Mouse (Mus musculus) hindbrain, embryonic 11.5 days (tissue): ENCODE measurements around the gene Tshz2. TPM values are rescaled to one million over a fixed set of nuclear protein-coding genes. Genes with fewer than 3 reads are reported as not detected.
"Not testable (repeated sequence)": the region's sequence is repeated elsewhere in the genome, so short reads cannot be mapped to it uniquely, and the experiment has no call there.

Experiments
- ATAC-seq: fragments of 200-750 bp; cut with Nextera tagmentation; 2 replicates; pipeline ENCODE4 v1.8.0; 2017; ENCODE audit warnings: mild to moderate bottlenecking, moderate TSS enrichment, moderate library complexity; ENCODE audit not compliant: low FRiP score
- DNase-seq: peaks from one replicate; pipeline ENCODE4 v3.0.0-alpha.2; 2015; ENCODE audit warnings: low spot score
- H3K27ac ChIP-seq: fragments of 300-500 bp; sonication (generic); 2 replicates; pipeline ENCODE4 v1.5.1; 2014; ENCODE audit warnings: mild to moderate bottlenecking, low read depth, low read length
- H3K27me3 ChIP-seq: fragments of 300-500 bp; sonication (generic); 2 replicates; pipeline ENCODE4 v1.6.1; 2014; ENCODE audit warnings: mild to moderate bottlenecking, low read length, moderate library complexity, mixed read lengths; ENCODE audit not compliant: control insufficient read depth, insufficient read depth
- H3K36me3 ChIP-seq: fragments of 300-500 bp; sonication (generic); 2 replicates; pipeline ENCODE4 v1.6.1; 2014; ENCODE audit warnings: mild to moderate bottlenecking, low read length, moderate library complexity, mixed read lengths; ENCODE audit not compliant: control insufficient read depth, insufficient read depth
- H3K4me1 ChIP-seq: fragments of 300-500 bp; sonication (generic); replicated peaks from 2 replicates; pipeline ENCODE4 v1.6.1; 2014; ENCODE audit warnings: low read length, mixed read lengths; ENCODE audit not compliant: control insufficient read depth, insufficient read depth
- H3K4me2 ChIP-seq: fragments of 300-500 bp; sonication (generic); replicated peaks from 2 replicates; pipeline ENCODE4 v1.6.1; 2014; ENCODE audit warnings: mild to moderate bottlenecking, low read depth, low read length
- H3K4me3 ChIP-seq: fragments of 300-500 bp; sonication (generic); 2 replicates; pipeline ENCODE4 v1.5.1; 2014; ENCODE audit warnings: low read depth, low read length
- H3K9ac ChIP-seq: fragments of 300-500 bp; sonication (generic); 2 replicates; pipeline ENCODE4 v1.6.1; 2014; ENCODE audit warnings: low read depth, low read length
- H3K9me3 ChIP-seq: fragments of 300-500 bp; sonication (generic); 2 replicates; pipeline ENCODE4 v1.6.1; 2016; ENCODE audit warnings: low read length; ENCODE audit not compliant: control insufficient read depth
- WGBS: fragments of 180-500 bp; shearing (Covaris S2); extraction: QIAGEN DNeasy Blood & Tissue Kit; methylation state at CpG from one replicate; pipeline ENCODE4 v1.1.7; 2014; 5-methylcytosine and 5-hydroxymethylcytosine counted together
- polyA plus RNA-seq: library from polyadenylated mRNA; unstranded; fragments of >200 nt; fragmentation: Nextera tagmentation; extraction: Ambion mirVana; gene quantifications from 2 replicates; pipeline ENCODE4 v1.2.1, GENCODE M21; 2014

Tshz2 gene
- polyA plus RNA-seq, 1 experiment from 2014 or later, result 6.4 TPM

DNA sequence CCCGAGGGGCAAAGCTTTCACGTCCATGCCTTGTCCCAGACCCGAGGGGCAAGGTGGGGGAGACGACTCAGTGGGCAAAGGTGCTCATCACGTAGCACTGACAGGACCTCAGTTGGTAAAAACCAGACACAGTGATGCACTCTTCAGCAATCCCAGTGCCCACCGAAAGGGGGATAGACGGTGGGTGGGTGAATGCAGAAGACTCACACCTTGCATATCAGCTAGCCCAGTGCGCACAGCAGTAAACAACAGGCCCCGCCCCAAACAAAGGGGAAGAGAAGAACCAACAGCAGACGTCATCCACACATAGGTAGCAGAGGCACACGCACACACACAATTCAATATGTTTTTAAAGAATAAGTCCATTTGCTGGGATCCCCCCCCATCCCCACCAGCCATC, 221.7 kb downstream of the Tshz2 start:
- no peaks in the 10 kb centered on the region for H3K9me3 ChIP-seq
- H3K27me3 ChIP-seq, result no peaks in the 10 kb centered on the region
- no peak for ATAC-seq
- H3K9ac ChIP-seq, result no peak overlapping the region
- WGBS, result 87% methylated on average over 10 of the region's 11 CpGs
- H3K4me2 ChIP-seq, result no peak overlapping the region
- H3K4me1 ChIP-seq, result no peaks in the 10 kb centered on the region; the same call in 1 of the 2 replicates
- DNase-seq, result no peak
- no peak overlapping the region for H3K4me3 ChIP-seq
- no peaks in the 10 kb centered on the region for H3K36me3 ChIP-seq
- H3K27ac ChIP-seq, result no peak overlapping the region

GRCm38 (mm10) chr2:169857041-169857440, 224.2 kb downstream of the Tshz2 start:
- H3K4me1 ChIP-seq, H3K36me3 ChIP-seq, H3K27ac ChIP-seq, H3K4me3 ChIP-seq, DNase-seq, H3K4me2 ChIP-seq, ATAC-seq, H3K27me3 ChIP-seq, H3K9me3 ChIP-seq, H3K9ac ChIP-seq: not testable (repeated sequence)

GRCm38 (mm10) chr2:169859078-169859855, 226.5 kb downstream of the Tshz2 start:
- no peak overlapping the region for H3K9ac ChIP-seq
- no peaks in the 10 kb centered on the region for H3K9me3 ChIP-seq
- no peak overlapping the region for H3K27ac ChIP-seq
- no peak for DNase-seq
- WGBS, result 40% methylated on average over 4 of the region's 4 CpGs
- no peak for ATAC-seq
- no peak overlapping the region for H3K4me3 ChIP-seq
- no peaks in the 10 kb centered on the region; the same call in 1 of the 2 replicates for H3K27me3 ChIP-seq
- peaks cover 2% of the 10 kb centered on the region; the same call in 1 of the 2 replicates for H3K4me1 ChIP-seq
- H3K4me2 ChIP-seq, result no peak overlapping the region
- H3K36me3 ChIP-seq, result no peaks in the 10 kb centered on the region

DNA sequence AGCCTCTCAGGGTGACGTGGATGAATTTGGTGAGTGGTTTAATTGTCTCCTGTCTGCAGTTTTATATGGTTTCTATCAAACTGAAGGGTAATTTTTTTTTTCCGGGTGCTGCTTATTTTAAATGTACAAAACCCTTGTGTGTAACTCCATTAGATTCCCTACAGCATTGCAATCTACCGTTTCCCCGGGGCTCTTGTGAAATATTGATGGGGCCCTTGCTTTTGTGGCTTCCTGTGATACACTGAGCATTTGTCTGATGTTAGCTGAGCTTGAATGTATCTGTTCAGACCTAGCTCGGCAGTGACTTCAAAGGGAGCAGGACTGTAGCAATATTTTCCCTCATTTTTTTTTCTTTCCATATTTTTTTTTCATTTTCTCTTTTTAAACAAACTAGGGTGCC, 228.1 kb downstream of the Tshz2 start:
- WGBS, result 63% methylated on average over 5 of the region's 5 CpGs

DNA sequence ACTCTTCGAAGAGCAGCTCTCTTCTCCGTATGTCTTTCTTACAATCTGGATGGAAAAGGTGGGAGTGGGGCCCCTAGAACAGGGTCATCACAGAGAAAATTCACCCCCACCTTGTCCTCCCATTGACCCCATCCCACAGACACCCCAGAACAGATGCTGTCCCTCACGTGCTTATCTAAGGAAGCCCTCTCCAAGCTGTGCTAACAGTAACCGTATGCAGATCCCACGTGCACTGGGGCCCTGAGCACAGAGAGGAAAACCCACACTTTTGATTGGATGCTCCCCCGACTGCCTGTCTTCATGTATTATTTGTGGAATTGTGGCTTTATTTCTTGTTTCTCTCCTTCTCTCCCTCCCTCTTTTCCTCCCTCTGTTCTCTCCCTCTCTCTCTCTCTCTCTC, 229.9 kb downstream of the Tshz2 start:
- ATAC-seq (no peak), DNase-seq (no peak)
- H3K36me3 ChIP-seq, result no peaks in the 10 kb centered on the region
- H3K27ac ChIP-seq, result no peak overlapping the region
- no peak overlapping the region for H3K4me2 ChIP-seq
- H3K4me1 ChIP-seq, result peaks cover 2% of the 10 kb centered on the region; the same call in 1 of the 2 replicates
- no peak overlapping the region for H3K4me3 ChIP-seq
- no peaks in the 10 kb centered on the region for H3K9me3 ChIP-seq
- no peaks in the 10 kb centered on the region; the same call in 1 of the 2 replicates for H3K27me3 ChIP-seq
- H3K9ac ChIP-seq, result no peak overlapping the region
- 61% methylated on average over 6 of the region's 6 CpGs for WGBS

More for the DNA sequence above, 228.1 kb downstream of the Tshz2 start:
- Histone ChIP-seq H3K9me3 (no peaks in the 10 kb centered on the region), H3K9ac (no peak overlapping the region), H3K4me3 (no peak overlapping the region), H3K4me1 (peaks cover 2% of the 10 kb centered on the region; the same call in 1 of the 2 replicates), H3K27me3 (no peaks in the 10 kb centered on the region; the same call in 1 of the 2 replicates), H3K4me2 (no peak overlapping the region), H3K36me3 (no peaks in the 10 kb centered on the region), H3K27ac (no peak overlapping the region)
- DNase-seq, result no peak
- ATAC-seq, result no peak

DNA sequence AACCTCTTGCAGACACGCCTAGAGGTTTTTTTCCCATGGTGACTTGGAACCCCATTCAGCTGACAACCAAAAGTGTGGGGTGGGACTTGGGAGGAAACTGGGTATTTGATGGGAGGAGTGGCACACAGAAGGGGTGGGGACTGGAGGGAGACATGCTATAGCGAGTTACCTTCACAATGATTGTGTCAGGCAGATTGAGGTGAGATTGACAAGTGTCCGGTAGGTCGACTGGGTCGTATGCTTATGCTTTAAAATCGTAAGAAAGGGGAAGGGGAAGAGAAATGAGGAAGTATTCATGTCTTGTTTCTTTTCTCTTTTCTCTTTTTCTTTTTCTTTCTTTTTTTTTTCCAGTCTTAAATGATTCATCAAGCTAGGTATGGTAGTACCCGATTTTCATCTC, 236.7 kb downstream of the Tshz2 start:
- 88% methylated on average over 7 of the region's 7 CpGs for WGBS
- no peaks in the 10 kb centered on the region; the same call in 1 of the 2 replicates for H3K4me1 ChIP-seq
- ATAC-seq (no peak), DNase-seq (no peak)
- no peaks in the 10 kb centered on the region for H3K36me3 ChIP-seq
- no peaks in the 10 kb centered on the region for H3K9me3 ChIP-seq
- no peaks in the 10 kb centered on the region for H3K27me3 ChIP-seq
- no peak overlapping the region for H3K4me2 ChIP-seq
- no peak overlapping the region for H3K9ac ChIP-seq
- H3K4me3 ChIP-seq, result no peak overlapping the region
- no peak overlapping the region for H3K27ac ChIP-seq

DNA sequence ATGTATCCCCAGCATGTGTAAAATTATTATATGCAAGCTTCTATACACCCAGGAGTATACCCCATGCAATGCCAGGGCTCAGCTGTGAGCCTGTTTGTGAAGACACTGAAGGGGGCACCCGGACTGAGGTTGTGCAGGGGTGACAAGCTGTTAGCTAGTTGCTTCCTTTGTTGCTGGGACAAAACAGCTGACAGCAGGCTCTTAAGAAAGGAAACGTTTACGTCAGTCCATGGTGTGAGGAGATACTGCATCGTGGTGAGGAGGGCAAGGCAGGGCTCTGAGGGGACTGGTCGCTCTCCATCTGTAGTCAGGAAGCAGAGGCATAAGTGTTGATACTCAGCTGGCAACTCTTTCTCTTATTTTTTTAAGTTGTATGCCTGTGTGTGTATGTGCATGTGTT, 237.7 kb downstream of the Tshz2 start:
- DNase-seq (peak; percentile 36), ATAC-seq (peak; percentile 57)
- Histone ChIP-seq H3K4me1 (no peaks in the 10 kb centered on the region; the same call in 1 of the 2 replicates), H3K4me3 (no peak overlapping the region), H3K4me2 (no peak overlapping the region), H3K9ac (no peak overlapping the region), H3K9me3 (no peaks in the 10 kb centered on the region), H3K27ac (no peak overlapping the region), H3K36me3 (no peaks in the 10 kb centered on the region), H3K27me3 (no peaks in the 10 kb centered on the region)
- 33% methylated on average over 5 of the region's 5 CpGs for WGBS

GRCm38 (mm10) chr2:169871436-169872060, 238.7 kb downstream of the Tshz2 start:
- WGBS, result 84% methylated on average over 8 of the region's 8 CpGs
- H3K4me1 ChIP-seq, result no peaks in the 10 kb centered on the region; the same call in 1 of the 2 replicates
- no peaks in the 10 kb centered on the region for H3K9me3 ChIP-seq

DNA sequence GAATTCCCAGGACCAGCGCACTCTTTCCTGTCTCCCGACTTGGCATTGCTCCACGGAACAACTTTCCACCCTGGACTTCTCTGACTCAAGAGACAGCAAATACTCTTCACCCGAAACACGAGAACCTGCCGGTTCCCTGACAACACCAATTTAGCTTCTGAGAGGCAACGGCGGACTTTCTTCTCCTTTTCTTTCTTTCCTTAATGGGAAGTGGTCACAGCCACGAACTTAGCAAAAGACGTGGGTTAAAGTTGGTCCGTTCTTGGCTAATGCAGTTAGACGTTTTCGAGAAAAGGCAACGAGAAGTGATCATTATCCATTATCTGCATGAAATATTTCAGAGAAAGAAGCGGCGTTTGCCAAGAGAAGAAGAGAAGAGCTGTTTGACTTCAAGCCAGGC, 240.6 kb downstream of the Tshz2 start:
- Histone ChIP-seq H3K4me3 (no peak overlapping the region), H3K9me3 (no peaks in the 10 kb centered on the region), H3K4me2 (no peak overlapping the region), H3K36me3 (no peaks in the 10 kb centered on the region), H3K27ac (no peak overlapping the region), H3K4me1 (no peaks in the 10 kb centered on the region; the same call in 1 of the 2 replicates), H3K27me3 (no peaks in the 10 kb centered on the region), H3K9ac (no peak overlapping the region)
- no peak for DNase-seq
- WGBS, result 82% methylated on average over 16 of the region's 16 CpGs
- no peak for ATAC-seq

More at GRCm38 (mm10) chr2:169871436-169872060, 238.7 kb downstream of the Tshz2 start:
- H3K9ac ChIP-seq, result no peak overlapping the region
- DNase-seq, result no peak
- H3K36me3 ChIP-seq, result no peaks in the 10 kb centered on the region
- H3K27me3 ChIP-seq, result no peaks in the 10 kb centered on the region
- no peak for ATAC-seq
- H3K27ac ChIP-seq, result no peak overlapping the region
- no peak overlapping the region for H3K4me2 ChIP-seq
- H3K4me3 ChIP-seq, result no peak overlapping the region
